Mouse (Mus musculus) forebrain, embryonic 14.5 days (tissue): ENCODE measurements around the gene Mrpl51. TPM values are rescaled to one million over a fixed set of nuclear protein-coding genes. Genes with fewer than 3 reads are reported as not detected.
A peak's percentile ranks its signal among the peaks of the same experiment; 100 is the strongest.

Experiments
- ATAC-seq: fragments of 200-750 bp; cut with Nextera tagmentation; 2 replicates; pipeline ENCODE4 v1.8.0; 2017; ENCODE audit warnings: mild to moderate bottlenecking, moderate library complexity
- DNase-seq: peaks from one replicate; pipeline ENCODE4 v3.0.0-alpha.2; 2015; ENCODE audit warnings: low spot score
- H3K27ac ChIP-seq: fragments of 300-500 bp; sonication (generic); 2 replicates; pipeline ENCODE4 v1.5.1; 2014; ENCODE audit warnings: low read depth, mild to moderate bottlenecking, control low read depth, low read length, moderate library complexity
- H3K27me3 ChIP-seq: fragments of 300-500 bp; sonication (generic); replicated peaks from 2 replicates; pipeline ENCODE4 v1.6.1; 2014; ENCODE audit warnings: low read length, control low read depth, mixed read lengths; ENCODE audit not compliant: control insufficient read depth, insufficient read depth
- H3K36me3 ChIP-seq: fragments of 300-500 bp; sonication (generic); 2 replicates; pipeline ENCODE4 v1.6.1; 2014; ENCODE audit warnings: low read length, control low read depth; ENCODE audit not compliant: control insufficient read depth, insufficient read depth
- H3K4me1 ChIP-seq: fragments of 300-500 bp; sonication (generic); 2 replicates; pipeline ENCODE4 v1.6.1; 2014; ENCODE audit warnings: antibody characterized with exemption, low read length, control low read depth; ENCODE audit not compliant: control insufficient read depth, insufficient read depth
- H3K4me2 ChIP-seq: fragments of 300-500 bp; sonication (generic); 2 replicates; pipeline ENCODE4 v1.6.1; 2014; ENCODE audit warnings: mild to moderate bottlenecking, control low read depth, low read length
- H3K4me3 ChIP-seq: fragments of 300-500 bp; sonication (generic); 2 replicates; pipeline ENCODE4 v1.5.1; 2014; ENCODE audit warnings: low read depth, low read length, control low read depth
- H3K9ac ChIP-seq: fragments of 300-500 bp; sonication (generic); 2 replicates; pipeline ENCODE4 v1.6.1; 2014; ENCODE audit warnings: mild to moderate bottlenecking, low read length, control low read depth, moderate library complexity
- H3K9me3 ChIP-seq: fragments of 300-500 bp; sonication (generic); replicated peaks from 2 replicates; pipeline ENCODE4 v1.6.1; 2016; ENCODE audit warnings: low read length, control low read depth, mixed read lengths; ENCODE audit not compliant: control insufficient read depth
- WGBS: fragments of 180-500 bp; shearing (Covaris S2); extraction: QIAGEN DNeasy Blood & Tissue Kit; methylation state at CpG from one replicate; pipeline ENCODE4 v1.1.7; 2014; 5-methylcytosine and 5-hydroxymethylcytosine counted together
- polyA plus RNA-seq: library from polyadenylated mRNA; unstranded; fragments of >200 nt; fragmentation: Nextera tagmentation; extraction: Ambion mirVana; gene quantifications from 2 replicates; pipeline ENCODE4 v1.2.1, GENCODE M21; 2014

Gene Mrpl51
- polyA plus RNA-seq, 1 experiment from 2014 or later, result 179 TPM

- no peak overlapping the region for H3K4me2 ChIP-seq
- no peaks in the 10 kb centered on the region for H3K9me3 ChIP-seq
- peak overlapping the region; percentile 43; the same call in 1 of the 2 replicates for H3K9ac ChIP-seq
- H3K36me3 ChIP-seq, result peaks cover 41% of the 10 kb centered on the region
- 81% methylated on average over 18 of the region's 18 CpGs for WGBS
- no peak overlapping the region for H3K27ac ChIP-seq
- no peak for ATAC-seq
- no peak overlapping the region for H3K4me3 ChIP-seq
- peaks cover 20% of the 10 kb centered on the region for H3K4me1 ChIP-seq
- no peak for DNase-seq
- no peaks in the 10 kb centered on the region for H3K27me3 ChIP-seq
Measured at GRCm38 (mm10) chr6:125148251-125148925, 43.2 kb upstream of the Mrpl51 start.

- Histone ChIP-seq H3K36me3 (peaks cover 42% of the 10 kb centered on the region), H3K9me3 (no peaks in the 10 kb centered on the region), H3K27ac (no peak overlapping the region), H3K9ac (no peak overlapping the region), H3K27me3 (no peaks in the 10 kb centered on the region), H3K4me1 (peaks cover 20% of the 10 kb centered on the region), H3K4me2 (no peak overlapping the region), H3K4me3 (no peak overlapping the region)
- ATAC-seq, result no peak
- DNase-seq, result no peak
- WGBS, result 85% methylated on average over 16 of the region's 16 CpGs
Measured at GRCm38 (mm10) chr6:125148926-125149568, 42.6 kb upstream of the Mrpl51 start.

GRCm38 (mm10) chr6:125149569-125149950, 42.0 kb upstream of the Mrpl51 start:
- Histone ChIP-seq H3K27me3 (no peaks in the 10 kb centered on the region), H3K9ac (no peak overlapping the region), H3K27ac (no peak overlapping the region), H3K4me3 (no peak overlapping the region), H3K4me2 (no peak overlapping the region), H3K9me3 (no peaks in the 10 kb centered on the region), H3K4me1 (peaks cover 20% of the 10 kb centered on the region), H3K36me3 (peaks cover 39% of the 10 kb centered on the region)
- no peak for ATAC-seq
- DNase-seq, result no peak
- WGBS, result 79% methylated on average over 7 of the region's 7 CpGs

- no peak for ATAC-seq
- 88% methylated on average over 22 of the region's 22 CpGs for WGBS
Measured at GRCm38 (mm10) chr6:125152212-125153017, 39.2 kb upstream of the Mrpl51 start.

GRCm38 (mm10) chr6:125153018-125153389, 38.6 kb upstream of the Mrpl51 start:
- peaks cover 49% of the 10 kb centered on the region for H3K36me3 ChIP-seq
- 89% methylated on average over 5 of the region's 5 CpGs for WGBS

More at GRCm38 (mm10) chr6:125152212-125153017, 39.2 kb upstream of the Mrpl51 start:
- no peak for DNase-seq
- H3K9me3 ChIP-seq, result no peaks in the 10 kb centered on the region
- H3K4me3 ChIP-seq, result no peak overlapping the region
- H3K27me3 ChIP-seq, result no peaks in the 10 kb centered on the region
- no peak overlapping the region for H3K27ac ChIP-seq
- H3K36me3 ChIP-seq, result peaks cover 49% of the 10 kb centered on the region
- H3K9ac ChIP-seq, result no peak overlapping the region
- H3K4me2 ChIP-seq, result no peak overlapping the region
- peaks cover 1% of the 10 kb centered on the region for H3K4me1 ChIP-seq

GRCm38 (mm10) chr6:125153682-125154081, 37.9 kb upstream of the Mrpl51 start:
- H3K27ac ChIP-seq, result no peak overlapping the region
- no peaks in the 10 kb centered on the region for H3K27me3 ChIP-seq
- 97% methylated on average over 4 of the region's 4 CpGs for WGBS
- no peaks in the 10 kb centered on the region for H3K9me3 ChIP-seq
- no peak overlapping the region for H3K9ac ChIP-seq
- H3K4me3 ChIP-seq, result no peak overlapping the region
- ATAC-seq (no peak), DNase-seq (no peak)
- no peaks in the 10 kb centered on the region for H3K4me1 ChIP-seq
- no peak overlapping the region for H3K4me2 ChIP-seq
- peaks cover 52% of the 10 kb centered on the region for H3K36me3 ChIP-seq

More at GRCm38 (mm10) chr6:125153018-125153389, 38.6 kb upstream of the Mrpl51 start:
- no peak overlapping the region for H3K4me2 ChIP-seq
- no peak overlapping the region for H3K9ac ChIP-seq
- no peak overlapping the region for H3K27ac ChIP-seq
- DNase-seq (no peak), ATAC-seq (no peak)
- no peaks in the 10 kb centered on the region for H3K9me3 ChIP-seq
- no peak overlapping the region for H3K4me3 ChIP-seq
- H3K4me1 ChIP-seq, result no peaks in the 10 kb centered on the region
- no peaks in the 10 kb centered on the region for H3K27me3 ChIP-seq

GRCm38 (mm10) chr6:125154550-125154949, 37.1 kb upstream of the Mrpl51 start:
- Histone ChIP-seq H3K36me3 (peaks cover 60% of the 10 kb centered on the region), H3K27ac (no peak overlapping the region), H3K4me2 (no peak overlapping the region), H3K9me3 (no peaks in the 10 kb centered on the region), H3K4me1 (no peaks in the 10 kb centered on the region), H3K4me3 (no peak overlapping the region), H3K9ac (no peak overlapping the region), H3K27me3 (no peaks in the 10 kb centered on the region)
- DNase-seq (peak; percentile 61), ATAC-seq (peak; percentile 47; the same call in 1 of the 2 replicates)

- ATAC-seq, result no peak
- WGBS, result 92% methylated on average over 8 of the region's 8 CpGs
Measured at GRCm38 (mm10) chr6:125155262-125155661, 36.3 kb upstream of the Mrpl51 start.

More at GRCm38 (mm10) chr6:125155262-125155661, 36.3 kb upstream of the Mrpl51 start:
- no peak for DNase-seq
- H3K36me3 ChIP-seq, result peaks cover 64% of the 10 kb centered on the region
- no peak overlapping the region for H3K27ac ChIP-seq
- H3K27me3 ChIP-seq, result no peaks in the 10 kb centered on the region
- H3K4me2 ChIP-seq, result no peak overlapping the region
- no peaks in the 10 kb centered on the region for H3K9me3 ChIP-seq
- H3K4me3 ChIP-seq, result no peak overlapping the region
- H3K4me1 ChIP-seq, result no peaks in the 10 kb centered on the region
- H3K9ac ChIP-seq, result no peak overlapping the region
